Mouse (Mus musculus) 3T3-L1 (cell line): ENCODE data around the gene Defb47.

Experiments used
- DNase-seq: peaks from one replicate; pipeline ENCODE4 v3.0.0-alpha.2; 2015; ENCODE audit warnings: low read depth, low spot score

Gene Defb47

GRCm38 (mm10) chr14:62997777-62998176 is at the start of gene Defb47:
TSS of gene Defb47 (plus strand) at chr14:62998077.
- DNase-seq: no peak

GRCm38 (mm10) chr14:62956091-62956490 is 41.8 kb upstream of the Defb47 start:
- DNase-seq: no peak

- DNase-seq: no peak
Measured at GRCm38 (mm10) chr14:62963632-62964031, 34.2 kb upstream of the Defb47 start.

GRCm38 (mm10) chr14:62965342-62965741 is 32.5 kb upstream of the Defb47 start:
- DNase-seq: no peak

- no peak for DNase-seq
Measured at GRCm38 (mm10) chr14:62965811-62966520, 31.9 kb upstream of the Defb47 start.

GRCm38 (mm10) chr14:62975046-62975445 is 22.8 kb upstream of the Defb47 start:
- peak; percentile 58 for DNase-seq

GRCm38 (mm10) chr14:62979815-62980214 is 18.1 kb upstream of the Defb47 start:
- no peak for DNase-seq

GRCm38 (mm10) chr14:62984410-62984809 is 13.5 kb upstream of the Defb47 start, which contains the start of gene Defb48:
TSS of gene Defb48 (minus strand) at chr14:62984510.
- no peak for DNase-seq

- peak; percentile 74 for DNase-seq
Measured at GRCm38 (mm10) chr14:62991271-62991670, 6.6 kb upstream of the Defb47 start.

GRCm38 (mm10) chr14:62991849-62992510 is 5.9 kb upstream of the Defb47 start:
- DNase-seq: peak; percentile 54

GRCm38 (mm10) chr14:62998977-62999376 is 1.1 kb downstream of the Defb47 start:
- no peak for DNase-seq

- DNase-seq: no peak
Measured at GRCm38 (mm10) chr14:63002588-63002987, 4.7 kb downstream of the Defb47 start.

GRCm38 (mm10) chr14:63011471-63011870 is 13.6 kb downstream of the Defb47 start, which contains the start of gene Defb43:
TSS of gene Defb43 (plus strand) at chr14:63011771.
- no peak for DNase-seq

GRCm38 (mm10) chr14:63013082-63013481 is 15.2 kb downstream of the Defb47 start:
- DNase-seq: no peak

GRCm38 (mm10) chr14:63014667-63015066 is 16.8 kb downstream of the Defb47 start:
- DNase-seq: peak; percentile 85

- DNase-seq: peak; percentile 92
Measured at GRCm38 (mm10) chr14:63020524-63021156, 22.8 kb downstream of the Defb47 start.

- no peak for DNase-seq
Measured at GRCm38 (mm10) chr14:63046691-63047090, 48.8 kb downstream of the Defb47 start, which contains the start of gene Defb42. TSS of gene Defb42 (plus strand) at chr14:63046991.

GRCm38 (mm10) chr14:63049910-63050370 is 52.1 kb downstream of the Defb47 start, which contains the start of gene Defb30:
TSS of gene Defb30 (minus strand) at chr14:63049960.
- no peak for DNase-seq
